Mouse (Mus musculus) heart, adult 2 months (tissue): ENCODE data around the gene Atrnl1.

Experiments used
- CTCF ChIP-seq: fragments of 200-600 bp; IDR thresholded peaks from 2 replicates; pipeline ENCODE4 v1.8.1; 2022; ENCODE audit warnings: antibody characterized with exemption, mild to moderate bottlenecking, moderate library complexity
- EP300 ChIP-seq: fragments of 200-500 bp; IDR thresholded peaks from 2 replicates; pipeline ENCODE4 v1.6.1; 2011; ENCODE audit warnings: low read depth, low read length, control low read depth; ENCODE audit not compliant: insufficient read depth
- POLR2A ChIP-seq: fragments of 200-500 bp; IDR thresholded peaks from 2 replicates; pipeline ENCODE4 v1.6.1; 2011; ENCODE audit warnings: mild to moderate bottlenecking, low read depth, low read length, control low read depth; ENCODE audit not compliant: insufficient read depth

DNA sequence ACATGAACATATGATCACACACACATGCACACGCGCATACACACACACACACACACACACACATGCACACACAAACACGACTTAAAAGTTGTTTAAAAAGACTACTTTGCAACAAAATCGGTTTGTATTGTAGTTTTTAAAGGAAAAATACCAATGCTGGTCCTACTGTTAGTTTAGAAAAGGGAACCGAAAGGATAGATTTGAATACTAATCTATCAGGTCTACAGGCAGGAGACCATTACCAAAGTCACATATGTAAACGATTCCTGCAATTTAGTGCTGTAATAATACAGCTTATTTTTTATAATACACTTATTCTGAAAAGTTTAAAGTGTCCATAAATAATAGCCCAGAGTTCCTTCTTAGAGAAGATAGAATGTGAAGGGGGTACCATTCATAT is 299.8 kb downstream of the Atrnl1 start:
- TF ChIP-seq POLR2A, result no peak
- no peak for TF ChIP-seq CTCF
- no peak for TF ChIP-seq EP300
